Mouse (Mus musculus): ENCODE measurements around the gene Spsb2. TPM values are rescaled to one million over a fixed set of nuclear protein-coding genes. Genes with fewer than 3 reads are reported as not detected.

Gene Spsb2
- 20.3 and 27.3 TPM in 2 replicates for polyA plus RNA-seq (2012; rRNA removed; ENCODE audit: low replicate concordance)

DNA sequence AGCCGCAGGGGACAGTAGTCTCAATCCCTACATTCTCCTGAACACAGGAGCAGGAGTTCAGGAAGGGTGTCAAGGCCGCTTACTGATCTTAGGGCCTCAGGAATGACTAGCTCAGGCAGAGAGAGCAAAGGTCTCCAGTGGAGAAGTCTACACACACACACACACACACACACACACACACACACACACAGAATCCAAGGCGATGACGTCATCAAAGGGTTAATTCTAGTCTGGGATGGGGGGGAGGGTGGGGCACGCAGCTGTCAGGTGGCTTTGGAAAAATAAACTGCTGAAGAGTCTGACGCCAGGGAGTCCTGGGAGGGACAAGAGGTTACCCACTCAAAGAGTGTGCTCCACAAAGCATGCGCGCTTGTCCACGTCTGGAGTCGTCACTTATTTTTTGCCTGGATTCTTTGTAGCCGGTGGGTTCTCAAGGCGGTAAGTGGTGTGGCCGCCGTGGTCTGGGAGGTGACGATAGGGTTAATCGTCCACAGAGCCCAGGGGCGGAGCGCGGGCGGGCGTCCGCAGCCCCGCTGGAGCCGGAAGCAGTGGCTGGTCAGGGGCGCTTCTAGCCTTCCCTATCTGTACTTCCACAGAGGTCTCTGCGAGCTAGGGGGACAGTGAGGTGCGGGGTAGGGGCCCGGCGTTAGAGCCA lies at the start of gene Spsb2:
TSS of gene Spsb2 (plus strand) at position 304 of the 655 bp plus-strand sequence.

DNA sequence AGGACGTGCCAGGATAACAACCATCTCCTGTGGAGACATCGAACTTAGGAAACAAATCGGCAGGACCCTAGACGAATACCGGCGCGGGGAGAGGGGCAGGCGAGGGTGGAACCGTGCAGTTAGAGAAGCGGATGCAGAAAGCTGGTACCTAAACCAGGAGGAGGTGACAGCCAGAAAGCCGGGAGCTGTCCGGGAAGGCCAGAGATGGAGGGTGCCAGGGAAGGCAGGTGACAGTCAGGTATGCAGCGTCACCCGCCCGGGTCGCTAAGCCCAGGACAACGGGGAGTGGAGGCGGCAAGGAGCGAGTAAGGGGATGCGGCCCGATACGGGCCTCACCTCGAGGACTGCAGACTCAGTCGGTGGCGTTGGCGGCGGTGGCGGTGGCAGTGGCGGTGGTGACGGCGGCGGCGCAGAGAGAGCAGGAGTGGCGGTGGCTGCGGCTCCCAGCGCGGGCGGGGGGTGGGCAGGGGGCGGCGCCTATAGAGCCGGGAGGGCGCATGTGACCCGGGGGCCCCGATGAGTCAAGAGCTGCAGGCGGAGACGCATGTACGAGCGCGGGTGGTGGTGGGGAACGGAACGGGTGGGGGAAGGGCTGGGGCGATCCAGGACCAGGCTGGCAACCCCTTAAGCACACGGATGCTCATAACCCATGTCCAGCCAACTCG lies 39.2 kb upstream of the Spsb2 start, which contains the start of gene Eno2:
TSS of gene Eno2 (minus strand) at position 573 of the 665 bp plus-strand sequence.

GRCm38 (mm10) chr6:124779222-124779983 lies 29.1 kb upstream of the Spsb2 start, which contains the start of gene Lrrc23:
TSS of gene Lrrc23 (minus strand) at chr6:124779727.

GRCm38 (mm10) chr6:124813933-124814332 lies 5.5 kb downstream of the Spsb2 start, which contains the start of gene Tpi1:
TSS of gene Tpi1 (minus strand) at chr6:124814296.

GRCm38 (mm10) chr6:124828868-124829798 lies 20.7 kb downstream of the Spsb2 start, which contains the start of the genes Usp5 and Cdca3:
TSS of gene Usp5 (minus strand) at chr6:124829484.
TSS of gene Cdca3 (plus strand) at chr6:124829547.

DNA sequence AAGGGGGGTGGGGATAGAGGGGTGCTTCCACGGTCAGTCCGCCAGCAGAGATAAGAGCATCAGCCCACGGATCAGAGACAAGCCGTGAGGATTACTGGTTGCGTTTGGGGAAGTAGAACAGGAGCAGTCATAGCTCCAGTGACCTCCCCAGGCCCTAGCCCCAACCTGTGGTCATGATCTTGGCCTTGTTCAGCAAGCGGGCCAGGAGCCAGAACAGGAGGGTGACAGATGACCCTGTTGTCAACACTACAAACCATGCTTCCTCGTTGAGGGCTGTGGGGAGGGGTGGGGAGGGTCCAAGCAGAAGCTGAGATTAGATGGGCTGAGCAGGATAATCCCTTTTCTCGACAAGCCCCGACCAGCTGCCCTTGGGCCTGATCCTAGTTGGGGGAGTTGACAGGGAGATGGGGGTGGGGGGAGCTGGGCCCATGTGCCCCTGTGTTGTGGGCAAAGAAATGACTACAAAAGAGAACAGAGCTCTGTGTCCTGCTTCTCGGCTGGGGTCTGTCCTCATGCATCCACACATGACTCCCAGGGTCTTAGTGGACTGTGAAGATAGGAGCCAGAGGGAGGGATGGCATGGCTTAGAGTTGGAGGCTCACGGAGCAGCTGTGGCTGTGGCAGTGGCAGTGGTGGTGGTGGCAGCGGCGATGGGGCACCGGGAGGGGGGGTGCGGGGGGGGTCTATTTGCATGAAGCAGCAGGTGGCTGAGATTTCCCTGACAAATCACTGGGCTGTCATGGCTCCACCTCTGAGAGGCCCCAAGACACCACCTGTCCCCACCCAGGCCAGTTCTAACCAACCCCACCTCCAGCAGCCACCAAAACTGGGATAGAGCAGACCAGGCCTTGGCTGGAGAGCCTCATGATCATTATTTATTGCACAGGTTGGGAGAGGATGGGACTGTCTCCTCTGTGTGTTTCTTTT lies 32.0 kb downstream of the Spsb2 start, which contains the start of gene Gnb3:
TSS of gene Gnb3 (minus strand) at position 35 of the 927 bp plus-strand sequence.

GRCm38 (mm10) chr6:124856916-124857839 lies 48.7 kb downstream of the Spsb2 start, which contains the start of gene P3h3:
TSS of gene P3h3 (minus strand) at chr6:124857752.

Other genes starting within 250 kb of the Spsb2 start
- 0.17 and 0.24 TPM in 2 replicates for gene C1rb, start 238.4 kb upstream of the Spsb2 start, polyA plus RNA-seq (2012; rRNA removed; ENCODE audit: low replicate concordance)
- 0.20 and 0.77 TPM in 2 replicates for gene C1s2, start 172.6 kb upstream of the Spsb2 start, polyA plus RNA-seq (2012; rRNA removed; ENCODE audit: low replicate concordance)
- gene Lpcat3, start 145.6 kb upstream of the Spsb2 start, polyA plus RNA-seq (2012; rRNA removed; ENCODE audit: low replicate concordance) = 165 and 205 TPM in 2 replicates
- 43.9 and 76.9 TPM in 2 replicates for gene Emg1, start 96.5 kb upstream of the Spsb2 start, polyA plus RNA-seq (2012; rRNA removed; ENCODE audit: low replicate concordance)
- gene Phb2, start 96.3 kb upstream of the Spsb2 start, polyA plus RNA-seq (2012; rRNA removed; ENCODE audit: low replicate concordance) = 146 and 173 TPM in 2 replicates
- 11.4 and 26.9 TPM in 2 replicates for gene Ptpn6, start 69.9 kb upstream of the Spsb2 start, polyA plus RNA-seq (2012; rRNA removed; ENCODE audit: low replicate concordance)
- gene Grcc10, start 67.3 kb upstream of the Spsb2 start, polyA plus RNA-seq (2012; rRNA removed; ENCODE audit: low replicate concordance) = 190 and 330 TPM in 2 replicates
- gene Gm45234, start 52.6 kb upstream of the Spsb2 start, polyA plus RNA-seq (2012; rRNA removed; ENCODE audit: low replicate concordance) = not detected in 2 replicates
- gene Atn1, start 52.1 kb upstream of the Spsb2 start, polyA plus RNA-seq (2012; rRNA removed; ENCODE audit: low replicate concordance) = 35.1 and 76.7 TPM in 2 replicates
- 7.9 and 22.7 TPM in 2 replicates for gene Eno2, start 39.0 kb upstream of the Spsb2 start, polyA plus RNA-seq (2012; rRNA removed; ENCODE audit: low replicate concordance)
- 1.9 and 2.1 TPM in 2 replicates for gene Lrrc23, start 28.9 kb upstream of the Spsb2 start, polyA plus RNA-seq (2012; rRNA removed; ENCODE audit: low replicate concordance)
- gene Tpi1, start 5.6 kb downstream of the Spsb2 start, polyA plus RNA-seq (2012; rRNA removed; ENCODE audit: low replicate concordance) = 546 and 1,076 TPM in 2 replicates
- 112 and 133 TPM in 2 replicates for gene Usp5, start 20.8 kb downstream of the Spsb2 start, polyA plus RNA-seq (2012; rRNA removed; ENCODE audit: low replicate concordance)
- gene Cdca3, start 20.9 kb downstream of the Spsb2 start, polyA plus RNA-seq (2012; rRNA removed; ENCODE audit: low replicate concordance) = 5.8 and 31.7 TPM in 2 replicates
- 0.47 and 1.4 TPM in 2 replicates for gene Gnb3, start 31.6 kb downstream of the Spsb2 start, polyA plus RNA-seq (2012; rRNA removed; ENCODE audit: low replicate concordance)
- gene P3h3, start 49.1 kb downstream of the Spsb2 start, polyA plus RNA-seq (2012; rRNA removed; ENCODE audit: low replicate concordance) = 23.0 and 97.5 TPM in 2 replicates
- gene Gpr162, start 55.3 kb downstream of the Spsb2 start, polyA plus RNA-seq (2012; rRNA removed; ENCODE audit: low replicate concordance) = 0.24 and 3.3 TPM in 2 replicates
- gene Cd4, start 79.6 kb downstream of the Spsb2 start, polyA plus RNA-seq (2012; rRNA removed; ENCODE audit: low replicate concordance) = 0.79 and 2.4 TPM in 2 replicates
- 5.0 and 6.7 TPM in 2 replicates for gene Lag3, start 103.0 kb downstream of the Spsb2 start, polyA plus RNA-seq (2012; rRNA removed; ENCODE audit: low replicate concordance)
- gene Ptms, start 111.4 kb downstream of the Spsb2 start, polyA plus RNA-seq (2012; rRNA removed; ENCODE audit: low replicate concordance) = 1,311 and 1,715 TPM in 2 replicates
- gene Mlf2, start 122.7 kb downstream of the Spsb2 start, polyA plus RNA-seq (2012; rRNA removed; ENCODE audit: low replicate concordance) = 398 and 422 TPM in 2 replicates
- gene Cops7a, start 156.9 kb downstream of the Spsb2 start, polyA plus RNA-seq (2012; rRNA removed; ENCODE audit: low replicate concordance) = 192 and 221 TPM in 2 replicates
- 3.7 and 15.6 TPM in 2 replicates for gene Pianp, start 188.0 kb downstream of the Spsb2 start, polyA plus RNA-seq (2012; rRNA removed; ENCODE audit: low replicate concordance)
- 49.1 and 77.6 TPM in 2 replicates for gene Zfp384, start 200.5 kb downstream of the Spsb2 start, polyA plus RNA-seq (2012; rRNA removed; ENCODE audit: low replicate concordance)
- gene Ing4, start 231.1 kb downstream of the Spsb2 start, polyA plus RNA-seq (2012; rRNA removed; ENCODE audit: low replicate concordance) = 69.3 and 75.0 TPM in 2 replicates
- gene Acrbp, start 241.0 kb downstream of the Spsb2 start, polyA plus RNA-seq (2012; rRNA removed; ENCODE audit: low replicate concordance) = 11.9 and 31.8 TPM in 2 replicates